Mouse (Mus musculus) heart, embryonic 16.5 days (tissue): ENCODE measurements at regions not wholly inside any gene's neighbourhood (a gene's known extent, or its start where the extent isn't known, plus 50 kb on each side); places are given as distances from the start of the nearest gene placed in this dataset.

Source experiments
- ATAC-seq: fragments of 200-750 bp; cut with Nextera tagmentation; replicated peaks from 2 replicates; pipeline ENCODE4 v1.8.0; 2017; ENCODE audit warnings: moderate number of reproducible peaks; ENCODE audit not compliant: insufficient read depth, low FRiP score; ENCODE audit errors: extremely low read depth
- H3K27ac ChIP-seq: fragments of 300-500 bp; sonication (generic); 2 replicates; pipeline ENCODE4 v1.5.1; 2014; ENCODE audit warnings: mild to moderate bottlenecking, low read length, control low read depth, moderate library complexity
- H3K27me3 ChIP-seq: fragments of 300-500 bp; sonication (generic); 2 replicates; pipeline ENCODE4 v1.6.1; 2014; ENCODE audit warnings: low read length, mixed read lengths; ENCODE audit not compliant: control insufficient read depth, insufficient read depth
- H3K36me3 ChIP-seq: fragments of 300-500 bp; sonication (generic); 2 replicates; pipeline ENCODE4 v1.6.1; 2014; ENCODE audit not compliant: control insufficient read depth, insufficient read depth
- H3K4me1 ChIP-seq: fragments of 300-500 bp; sonication (generic); 2 replicates; pipeline ENCODE4 v1.6.1; 2014; ENCODE audit warnings: low read length, mixed read lengths; ENCODE audit not compliant: control insufficient read depth, insufficient read depth
- H3K4me2 ChIP-seq: fragments of 300-500 bp; sonication (generic); 2 replicates; pipeline ENCODE4 v1.6.1; 2014; ENCODE audit warnings: low read depth, mild to moderate bottlenecking, control low read depth, low read length
- H3K4me3 ChIP-seq: fragments of 300-500 bp; sonication (generic); 2 replicates; pipeline ENCODE4 v1.5.1; 2014; ENCODE audit warnings: mild to moderate bottlenecking, control low read depth, low read length
- H3K9ac ChIP-seq: fragments of 300-500 bp; sonication (generic); 2 replicates; pipeline ENCODE4 v1.6.1; 2014; ENCODE audit warnings: low read length, control low read depth
- H3K9me3 ChIP-seq: fragments of 300-500 bp; sonication (generic); replicated peaks from 2 replicates; pipeline ENCODE4 v1.6.1; 2016; ENCODE audit warnings: low read length; ENCODE audit not compliant: control insufficient read depth
- WGBS: fragments of 180-500 bp; shearing (Covaris S2); extraction: QIAGEN DNeasy Blood & Tissue Kit; methylation state at CpG from one replicate; pipeline ENCODE4 v1.1.7; 2014; 5-methylcytosine and 5-hydroxymethylcytosine counted together

GRCm38 (mm10) chr7:75372892-75373444 lies 63.9 kb upstream of the Sv2b start:
- Histone ChIP-seq H3K4me1 (peaks cover 17% of the 10 kb centered on the region), H3K27ac (no peak overlapping the region), H3K4me2 (no peak overlapping the region), H3K36me3 (no peaks in the 10 kb centered on the region), H3K27me3 (no peaks in the 10 kb centered on the region), H3K9me3 (no peaks in the 10 kb centered on the region), H3K4me3 (no peak overlapping the region), H3K9ac (no peak overlapping the region)
- WGBS: 54% methylated on average over 10 of the region's 10 CpGs
- ATAC-seq: no peak

GRCm38 (mm10) chr7:75374506-75374905 lies 65.4 kb upstream of the Sv2b start:
- Histone ChIP-seq H3K9ac (no peak overlapping the region), H3K36me3 (no peaks in the 10 kb centered on the region), H3K4me1 (peaks cover 17% of the 10 kb centered on the region), H3K27ac (no peak overlapping the region), H3K4me3 (no peak overlapping the region), H3K27me3 (no peaks in the 10 kb centered on the region), H3K4me2 (no peak overlapping the region), H3K9me3 (no peaks in the 10 kb centered on the region)
- 68% methylated on average over 6 of the region's 6 CpGs for WGBS
- ATAC-seq: no peak

GRCm38 (mm10) chr7:75379595-75379994 lies 70.5 kb upstream of the Sv2b start:
- H3K4me2 ChIP-seq: no peak overlapping the region

GRCm38 (mm10) chr7:75384506-75384911 lies 70.8 kb upstream of the Akap13 start:
- H3K9me3 ChIP-seq: no peaks in the 10 kb centered on the region
- 0 out of 2 replicates have a peak, but pooled peaks have one; percentile 23 for ATAC-seq
- no peaks in the 10 kb centered on the region for H3K27me3 ChIP-seq
- H3K4me2 ChIP-seq: no peak overlapping the region
- H3K4me3 ChIP-seq: no peak overlapping the region
- H3K36me3 ChIP-seq: no peaks in the 10 kb centered on the region
- peak overlapping the region; percentile 63 for H3K27ac ChIP-seq
- peaks cover 14% of the 10 kb centered on the region; the same call in 1 of the 2 replicates for H3K4me1 ChIP-seq
- no peak overlapping the region for H3K9ac ChIP-seq
- 41% methylated on average over 8 of the region's 8 CpGs for WGBS

More at GRCm38 (mm10) chr7:75379595-75379994, 70.5 kb upstream of the Sv2b start:
- Histone ChIP-seq H3K27me3 (no peaks in the 10 kb centered on the region), H3K4me3 (no peak overlapping the region), H3K9ac (no peak overlapping the region), H3K9me3 (no peaks in the 10 kb centered on the region), H3K36me3 (no peaks in the 10 kb centered on the region), H3K27ac (no peak overlapping the region), H3K4me1 (0 out of 2 replicates have a peak, but pooled peaks cover 2% of the 10 kb centered on the region)
- no peak for ATAC-seq
- 87% methylated on average over 3 of the region's 3 CpGs for WGBS

- no peaks in the 10 kb centered on the region for H3K9me3 ChIP-seq
- H3K4me3 ChIP-seq: no peak overlapping the region
- peaks cover 14% of the 10 kb centered on the region; the same call in 1 of the 2 replicates for H3K4me1 ChIP-seq
- H3K4me2 ChIP-seq: no peak overlapping the region
- 10% methylated on average over 1 of the region's 1 CpGs for WGBS
- H3K36me3 ChIP-seq: no peaks in the 10 kb centered on the region
- no peaks in the 10 kb centered on the region for H3K27me3 ChIP-seq
- no peak overlapping the region for H3K9ac ChIP-seq
- peak overlapping the region; percentile 70 for H3K27ac ChIP-seq
- peak; percentile 66; the same call in 1 of the 2 replicates for ATAC-seq
Observed at GRCm38 (mm10) chr7:75387033-75387432, 68.3 kb upstream of the Akap13 start.

- H3K4me2 ChIP-seq: no peak overlapping the region
- no peak for ATAC-seq
- no peaks in the 10 kb centered on the region for H3K27me3 ChIP-seq
- no peak overlapping the region for H3K9ac ChIP-seq
- H3K27ac ChIP-seq: peak overlapping the region; percentile 70
- 69% methylated on average over 6 of the region's 6 CpGs for WGBS
- no peaks in the 10 kb centered on the region for H3K36me3 ChIP-seq
- no peak overlapping the region for H3K4me3 ChIP-seq
- peaks cover 14% of the 10 kb centered on the region; the same call in 1 of the 2 replicates for H3K4me1 ChIP-seq
- H3K9me3 ChIP-seq: no peaks in the 10 kb centered on the region
Observed at GRCm38 (mm10) chr7:75387821-75388431, 67.4 kb upstream of the Akap13 start.

- ATAC-seq: no peak
- no peak overlapping the region for H3K9ac ChIP-seq
- H3K9me3 ChIP-seq: no peaks in the 10 kb centered on the region
- no peak overlapping the region for H3K27ac ChIP-seq
- no peak overlapping the region for H3K4me2 ChIP-seq
- peaks cover 20% of the 10 kb centered on the region for H3K4me1 ChIP-seq
- H3K27me3 ChIP-seq: no peaks in the 10 kb centered on the region
- no peaks in the 10 kb centered on the region for H3K36me3 ChIP-seq
- WGBS: 76% methylated on average over 3 of the region's 3 CpGs
- no peak overlapping the region for H3K4me3 ChIP-seq
Observed at GRCm38 (mm10) chr7:75390162-75390561, 65.2 kb upstream of the Akap13 start.

GRCm38 (mm10) chr7:75392783-75393182 lies 62.6 kb upstream of the Akap13 start:
- no peaks in the 10 kb centered on the region for H3K36me3 ChIP-seq
- no peak overlapping the region for H3K27ac ChIP-seq
- H3K4me1 ChIP-seq: peaks cover 32% of the 10 kb centered on the region
- no peaks in the 10 kb centered on the region for H3K9me3 ChIP-seq
- no peak for ATAC-seq
- no peak overlapping the region for H3K9ac ChIP-seq
- no peaks in the 10 kb centered on the region for H3K27me3 ChIP-seq
- H3K4me3 ChIP-seq: no peak overlapping the region
- WGBS: 80% methylated on average over 3 of the region's 3 CpGs
- H3K4me2 ChIP-seq: no peak overlapping the region

GRCm38 (mm10) chr7:75393466-75393865 lies 61.9 kb upstream of the Akap13 start:
- Histone ChIP-seq H3K4me1 (peaks cover 29% of the 10 kb centered on the region), H3K4me2 (no peak overlapping the region), H3K27me3 (no peaks in the 10 kb centered on the region), H3K9me3 (no peaks in the 10 kb centered on the region), H3K27ac (no peak overlapping the region), H3K4me3 (no peak overlapping the region), H3K9ac (no peak overlapping the region), H3K36me3 (no peaks in the 10 kb centered on the region)
- WGBS: 86% methylated on average over 2 of the region's 2 CpGs
- ATAC-seq: no peak
